Mouse (Mus musculus): ENCODE measurements around the gene 2810006K23Rik.

DNA sequence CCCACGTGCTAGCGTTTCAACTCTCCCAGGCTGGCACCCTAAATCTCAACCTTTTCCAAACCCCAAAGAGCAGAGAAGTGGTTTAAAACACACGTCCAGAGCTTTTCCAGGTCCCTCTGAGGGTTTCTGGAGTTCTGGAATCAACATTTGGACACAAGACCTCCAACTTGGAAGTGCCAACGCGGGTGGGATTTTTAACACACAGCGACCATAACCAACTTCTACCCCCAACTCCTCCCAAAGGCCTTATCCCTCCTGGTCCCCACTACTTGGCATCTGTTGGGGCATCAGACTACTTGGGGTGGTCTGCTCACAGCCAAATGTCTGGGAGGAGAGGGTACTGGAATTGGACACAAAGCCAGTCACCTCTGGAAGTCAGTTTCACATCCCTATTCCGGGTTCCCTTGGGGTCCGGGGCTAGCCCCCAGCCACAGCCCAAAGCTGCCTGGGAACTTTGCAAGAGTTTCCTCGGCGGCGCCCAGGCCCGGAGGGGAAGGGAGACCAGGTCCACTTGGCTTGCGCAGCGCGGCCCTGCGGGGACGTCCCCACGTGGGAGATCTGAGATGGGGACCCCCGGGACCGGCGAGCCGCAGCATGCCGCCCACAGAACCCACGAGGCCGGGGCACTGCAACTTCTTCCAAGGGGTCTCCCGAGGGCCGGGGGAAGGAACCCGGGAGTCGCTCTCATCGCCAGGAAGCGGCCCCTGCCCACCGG is 25.3 kb downstream of the 2810006K23Rik start:
- TF ChIP-seq POLR2A (IDR thresholded peaks at IDR 0.05; ENCODE audit: control insufficient read depth in 1 of 2, insufficient read depth in 1 of 2, low read depth in 1 of 2, low read length in 2 of 2, poor library complexity in 1 of 2): no peak; a peak in 1 of 4 replicates
- TF ChIP-seq CTCF (IDR thresholded peaks at IDR 0.05 in 2 of 3, conservative IDR thresholded peaks at IDR 0.05 in 1 of 3; ENCODE audit: control insufficient read depth in 1 of 3, insufficient read depth in 1 of 3, low read depth in 2 of 3, low read length in 3 of 3, poor library complexity in 1 of 3, severe bottlenecking in 1 of 3): no peak
- TF ChIP-seq MAFK (IDR thresholded peaks at IDR 0.05; ENCODE audit: borderline replicate concordance, low read depth, low read length): no peak
- no peak; the same call in 1 of the 2 replicates for TF ChIP-seq MXI1 (IDR thresholded peaks at IDR 0.05; ENCODE audit: low read depth, low read length)
- TF ChIP-seq KAT2A (conservative IDR thresholded peaks at IDR 0.05; ENCODE audit: low read depth, low read length): no peak
- no peak for TF ChIP-seq GATA1 (IDR thresholded peaks at IDR 0.05; ENCODE audit: low read depth, low read length)
- no peak for TF ChIP-seq ZNF384 (IDR thresholded peaks at IDR 0.05; ENCODE audit: low read depth, low read length)
- TF ChIP-seq TCF12 (IDR thresholded peaks at IDR 0.05; ENCODE audit: low read depth, low read length): no peak
- TF ChIP-seq MEF2A (IDR thresholded peaks at IDR 0.05; ENCODE audit: extremely low read depth, insufficient replicate concordance, low read depth, low read length, poor library complexity, severe bottlenecking): no peak
- TF ChIP-seq CHD2 (IDR thresholded peaks at IDR 0.05; ENCODE audit: low read length): no peak
- no peak for TF ChIP-seq NRF1 (IDR thresholded peaks at IDR 0.05; ENCODE audit: insufficient read depth, low read depth, low read length, poor library complexity, severe bottlenecking)

Data from MEL (cell line).